Mouse (Mus musculus): ENCODE results near the gene Grm4. TPM values are rescaled to one million over a fixed set of nuclear protein-coding genes. Genes with fewer than 3 reads are reported as not detected.

Grm4 gene
- not detected in 4 replicates for total RNA-seq (2023)

DNA sequence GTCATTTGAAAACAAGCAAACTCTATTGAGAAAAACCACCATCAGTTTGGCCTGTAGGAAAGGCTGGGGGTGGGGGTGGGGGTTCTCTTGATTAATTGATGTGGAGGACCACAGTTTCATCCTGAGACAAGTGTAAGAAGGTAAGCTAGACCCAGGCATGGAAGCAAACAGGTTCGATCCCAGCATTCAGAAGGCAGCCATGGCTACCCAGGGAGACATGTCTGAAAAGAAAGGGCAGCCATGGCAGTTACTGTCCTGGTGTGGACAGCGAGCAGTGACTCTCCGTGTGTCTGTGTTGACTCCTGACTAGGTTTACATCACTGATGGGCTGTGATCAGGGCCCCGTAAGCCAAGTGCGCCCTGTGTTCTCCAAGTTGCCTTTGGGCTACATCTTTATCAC, at the start of gene Grm4:
TSS of gene Grm4 (minus strand) at position 101 of the 400 bp plus-strand sequence.

DNA sequence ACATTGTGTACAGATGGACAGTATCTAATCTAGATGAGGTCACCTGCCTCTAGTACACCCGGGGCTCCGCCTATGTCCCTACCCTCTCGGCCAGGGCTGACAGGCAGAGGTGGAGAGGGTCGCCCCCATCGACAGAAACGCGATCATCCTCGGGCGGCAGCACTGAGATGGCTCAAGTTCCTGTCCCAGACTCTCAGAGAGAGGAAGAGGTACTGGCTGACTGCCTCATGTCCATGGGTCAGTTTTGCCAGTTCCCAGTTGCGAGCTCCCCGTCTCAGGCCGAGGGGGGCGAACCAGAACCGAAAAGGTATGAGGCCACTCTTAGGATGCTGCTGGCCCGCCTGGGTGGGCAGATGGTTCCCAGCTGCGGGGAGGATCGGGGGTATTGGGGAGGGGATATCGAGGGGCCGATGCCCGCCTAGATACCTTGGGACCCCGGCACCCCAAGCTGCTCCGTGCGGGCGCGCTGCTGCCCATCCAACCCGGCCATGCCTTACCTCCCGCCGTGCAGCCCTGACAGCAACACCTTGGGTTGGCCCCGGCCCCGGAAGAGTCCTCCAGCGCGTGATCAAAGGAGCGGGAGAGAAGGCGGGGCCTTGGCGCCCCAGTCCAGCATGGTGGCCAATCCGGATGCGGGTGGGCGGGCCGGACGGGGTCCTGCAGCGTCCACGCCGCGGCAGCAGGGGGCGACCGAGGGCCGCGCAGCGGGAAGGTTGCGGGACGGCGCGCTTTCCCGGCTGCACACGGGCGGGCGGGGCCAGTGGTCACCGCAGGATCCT, 44.1 kb upstream of the Grm4 start, which contains the start of gene AI413582:
TSS of gene AI413582 (minus strand) at position 594 of the 779 bp plus-strand sequence.

GRCm38 (mm10) chr17:27556315-27557011, 35.3 kb upstream of the Grm4 start, which contains the start of gene Hmga1:
Hmga1 (plus strand) TSS chr17:27556497.

Other genes with a start within 250 kb of the Grm4 start
- gene Hmga1, start 35.1 kb upstream of the Grm4 start, total RNA-seq (2023) = 66.4 to 82.7 TPM (median 74.2 TPM) in 4 replicates
- 38.8 to 47.6 TPM (median 42.1 TPM) in 4 replicates for gene AI413582, start 44.4 kb upstream of the Grm4 start, total RNA-seq (2023)
- gene Nudt3, start 102.1 kb upstream of the Grm4 start, total RNA-seq (2023) = 93.3 to 101 TPM (median 95.0 TPM) in 4 replicates
- gene RPS10-NUDT3, start 113.8 kb upstream of the Grm4 start, total RNA-seq (2023) = not detected in 4 replicates
- 1,944 to 2,167 TPM (median 2,044 TPM) in 4 replicates for gene Rps10, start 115.3 kb upstream of the Grm4 start, total RNA-seq (2023)
- 18.2 to 21.7 TPM (median 20.1 TPM) in 4 replicates for gene Pacsin1, start 134.1 kb upstream of the Grm4 start, total RNA-seq (2023)
- 1.4 TPM in 1 of 4 replicates, not detected in the others for gene Spdef, start 207.6 kb upstream of the Grm4 start, total RNA-seq (2023)

Data from B cell, adult 62 days (primary cell).